Mouse (Mus musculus) MEL (cell line): ENCODE data around the gene Rcn2.

Experiments used
- CHD2 ChIP-seq: IDR thresholded peaks from 2 replicates; pipeline ENCODE4 v1.6.1; 2011; ENCODE audit warnings: low read length, improper control_type of control experiment
- CTCF ChIP-seq, 3 experiments: IDR thresholded peaks in 2 of 3; conservative IDR thresholded peaks in 1 of 3; 2 replicates each; pipeline ENCODE4 v1.5.1; 2011 to 2012; ENCODE audit warnings: low read length in 3 of 3, low read depth in 2 of 3, mild to moderate bottlenecking in 2 of 3, improper control_type of control experiment in 1 of 3, inconsistent platforms in 1 of 3, mixed read lengths in 1 of 3, moderate library complexity in 1 of 3; ENCODE audit not compliant: control insufficient read depth in 1 of 3, insufficient read depth in 1 of 3, poor library complexity in 1 of 3, severe bottlenecking in 1 of 3
- EP300 ChIP-seq, 2 experiments: IDR thresholded peaks; 2 replicates each; pipeline ENCODE4 v1.6.1; 2011; ENCODE audit warnings: improper control_type of control experiment in 2 of 2, low read length in 2 of 2, low read depth in 1 of 2, mild to moderate bottlenecking in 1 of 2
- KAT2A ChIP-seq: conservative IDR thresholded peaks from 2 replicates; pipeline ENCODE4 v1.6.1; 2012; ENCODE audit warnings: low read depth, low read length, improper control_type of control experiment, inconsistent platforms
- MAFK ChIP-seq: IDR thresholded peaks from 2 replicates; pipeline ENCODE4 v1.6.1; 2011; ENCODE audit warnings: low read depth, mild to moderate bottlenecking, low read length, improper control_type of control experiment, borderline replicate concordance
- MAX ChIP-seq: IDR thresholded peaks from 2 replicates; pipeline ENCODE4 v1.6.1; 2011; ENCODE audit warnings: low read length, improper control_type of control experiment
- MAZ ChIP-seq: IDR thresholded peaks from 2 replicates; pipeline ENCODE4 v1.6.1; 2012; ENCODE audit warnings: low read depth, mild to moderate bottlenecking, inconsistent platforms, low read length, improper control_type of control experiment
- POLR2A ChIP-seq, 2 experiments: IDR thresholded peaks; 2 replicates each; pipeline ENCODE4 v1.6.1; 2011 to 2012; ENCODE audit warnings: low read length in 2 of 2, mild to moderate bottlenecking in 2 of 2, control low read depth in 1 of 2, improper control_type of control experiment in 1 of 2, low read depth in 1 of 2, moderate library complexity in 1 of 2; ENCODE audit not compliant: control insufficient read depth in 1 of 2, insufficient read depth in 1 of 2, poor library complexity in 1 of 2
- POLR2AphosphoS5 ChIP-seq: IDR thresholded peaks from 2 replicates; pipeline ENCODE4 v1.6.1; 2012; ENCODE audit warnings: low read depth, borderline replicate concordance, mild to moderate bottlenecking, inconsistent platforms, low read length, moderate library complexity, mixed read lengths
- SIN3A ChIP-seq: IDR thresholded peaks from 2 replicates; pipeline ENCODE4 v1.6.1; 2012; ENCODE audit warnings: low read length, improper control_type of control experiment, inconsistent platforms
- USF1 ChIP-seq: IDR thresholded peaks from 2 replicates; pipeline ENCODE4 v1.6.1; 2014; ENCODE audit warnings: low read depth, mild to moderate bottlenecking, inconsistent platforms, low read length, improper control_type of control experiment, moderate library complexity
- USF2 ChIP-seq, 2 experiments: IDR thresholded peaks; 2 replicates each; pipeline ENCODE4 v1.6.1; 2011 to 2012; ENCODE audit warnings: improper control_type of control experiment in 2 of 2, low read length in 2 of 2, borderline replicate concordance in 1 of 2, inconsistent platforms in 1 of 2, low read depth in 1 of 2, mild to moderate bottlenecking in 1 of 2; ENCODE audit not compliant: insufficient read depth in 1 of 2

GRCm38 (mm10) chr9:56106274-56107072 is 64.8 kb downstream of the Rcn2 start:
- TF ChIP-seq USF1 (no peak), MAX (no peak), POLR2A (IDR thresholded peaks at IDR 0.05; ENCODE audit: control insufficient read depth in 1 of 2, insufficient read depth in 1 of 2, low read depth in 1 of 2, low read length in 2 of 2, poor library complexity in 1 of 2) (no peak), CTCF (IDR thresholded peaks at IDR 0.05 in 2 of 3, conservative IDR thresholded peaks at IDR 0.05 in 1 of 3; ENCODE audit: control insufficient read depth in 1 of 3, insufficient read depth in 1 of 3, low read depth in 2 of 3, low read length in 3 of 3, poor library complexity in 1 of 3, severe bottlenecking in 1 of 3) (no peak), CHD2 (no peak), USF2 (IDR thresholded peaks at IDR 0.05; ENCODE audit: borderline replicate concordance in 1 of 2, insufficient read depth in 1 of 2, low read depth in 1 of 2, low read length in 2 of 2) (no peak), MAFK (no peak), MAZ (no peak), SIN3A (no peak), KAT2A (no peak), EP300 (IDR thresholded peaks at IDR 0.05; ENCODE audit: low read depth in 1 of 2, low read length in 2 of 2) (no peak), POLR2AphosphoS5 (no peak)
